Mouse (Mus musculus): ENCODE measurements at regions not wholly inside any gene's neighbourhood (a gene's known extent, or its start where the extent isn't known, plus 50 kb on each side); places are given as distances from the start of the nearest gene placed in this dataset.

DNA sequence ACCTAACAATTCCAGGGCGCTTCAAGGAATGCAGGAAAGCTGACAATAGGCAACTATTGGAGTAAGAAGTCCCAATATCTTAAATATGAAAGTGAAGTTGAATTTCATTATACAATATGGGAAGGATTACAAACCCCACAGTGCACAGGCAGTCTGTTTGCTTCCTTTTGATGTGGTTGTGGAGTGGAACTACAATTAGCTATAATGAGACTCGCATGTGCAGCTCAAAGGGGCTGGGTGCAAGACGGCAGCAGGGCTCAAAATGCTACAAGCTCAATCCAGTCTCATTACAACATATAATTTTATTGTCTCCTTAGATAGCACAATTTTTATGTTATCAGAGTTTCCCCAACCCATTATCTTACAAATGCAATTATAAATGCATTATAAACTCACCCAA, 54.7 kb upstream of the Ccser1 start:
- DNase-seq (ENCODE audit: inconsistent ontology term), result no peak

GRCm38 (mm10) chr6:61127238-61127637, 52.9 kb upstream of the Ccser1 start:
- DNase-seq (ENCODE audit: inconsistent ontology term), result peak; percentile 3

DNA sequence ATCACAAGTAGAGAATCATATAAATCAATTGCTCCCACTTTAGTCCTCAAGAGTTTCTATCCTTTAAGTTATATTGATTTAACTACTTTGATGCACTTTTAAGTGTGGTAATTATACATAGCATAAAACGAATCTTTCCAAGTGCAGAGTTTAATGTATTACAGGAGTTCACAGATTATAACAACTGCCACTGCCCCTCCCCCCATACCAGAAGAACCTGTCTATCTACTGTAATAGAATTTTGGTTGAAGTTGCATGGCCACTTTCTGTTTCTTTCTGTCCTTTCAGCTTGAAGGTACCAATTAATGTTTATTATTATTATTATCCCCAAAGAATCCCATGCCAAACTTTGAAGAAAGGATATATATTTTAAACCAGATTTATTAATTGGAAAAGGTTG, 51.9 kb upstream of the Ccser1 start:
- no peak for DNase-seq (ENCODE audit: inconsistent ontology term)
